ENCODE assay signal across 9 mouse cellular contexts in genomic region chr2:79774372-79774771, GRCm38 (mm10).
DNase-seq lines count a peak whose midpoint lies in the region; ATAC-seq and TF ChIP-seq lines count a peak whose summit lies in the region.
"Had no signal": no experiment of that assay in that cellular context is flagged by ENCODE, and none has a peak within 500 bp of the region (broad histone marks: within the 10 kb centered on the region; RNA-seq: fewer than 3 reads in every experiment).

No protein-coding gene starts in this region.

- H3K9me3 ChIP-seq in ES-E14 (ENCODE audit: control insufficient read depth, insufficient read depth, low read depth, low read length) = no peaks in the 10 kb centered on the region
- H3K9me3 ChIP-seq in forebrain, embryonic 11.5 days (ENCODE audit: control insufficient read depth, low read length) = no peaks in the 10 kb centered on the region
- H3K9me3 ChIP-seq in hindbrain, embryonic 11.5 days (ENCODE audit: control insufficient read depth, low read length) = no peaks in the 10 kb centered on the region
- H3K9me3 ChIP-seq: heart, embryonic 13.5 days had no signal

- no peak for TF ChIP-seq POLR2A in brain, embryonic 14.5 days (IDR thresholded peaks at IDR 0.05; ENCODE audit: borderline replicate concordance, extremely low read depth, insufficient read depth, insufficient read length, poor library complexity, severe bottlenecking)

- no peak overlapping the region for H3K4me3 ChIP-seq in ES-E14 (ENCODE audit: insufficient read depth in 1 of 2, low read depth in 1 of 2, low read length in 2 of 2, poor library complexity in 1 of 2, severe bottlenecking in 1 of 2)
- no peak overlapping the region for H3K4me3 ChIP-seq in forebrain, embryonic 11.5 days (ENCODE audit: low read depth, low read length)
- H3K4me3 ChIP-seq in hindbrain, embryonic 11.5 days (ENCODE audit: low read depth, low read length) = no peak overlapping the region
- H3K4me3 ChIP-seq: heart, embryonic 13.5 days had no signal

- no peaks in the 10 kb centered on the region for H3K27me3 ChIP-seq in forebrain, embryonic 11.5 days (ENCODE audit: control insufficient read depth, insufficient read depth, low read length)
- H3K27me3 ChIP-seq in hindbrain, embryonic 11.5 days (ENCODE audit: control insufficient read depth, insufficient read depth, low read length) = no peaks in the 10 kb centered on the region
- H3K27me3 ChIP-seq: heart, embryonic 13.5 days had no signal

- WGBS in forebrain, embryonic 11.5 days = 4% methylated on average over 5 of the region's 5 CpGs
- 5% methylated on average over 5 of the region's 5 CpGs for WGBS in hindbrain, embryonic 11.5 days

- no peaks in the 10 kb centered on the region for H3K4me1 ChIP-seq in ES-E14 (ENCODE audit: control insufficient read depth in 2 of 2, insufficient read depth in 2 of 2, low read length in 2 of 2, poor library complexity in 1 of 2)
- H3K4me1 ChIP-seq in forebrain, embryonic 11.5 days (replicated peaks; ENCODE audit: control insufficient read depth, insufficient read depth, low read length) = no peaks in the 10 kb centered on the region
- H3K4me1 ChIP-seq in hindbrain, embryonic 11.5 days (replicated peaks; ENCODE audit: control insufficient read depth, insufficient read depth, low read length) = no peaks in the 10 kb centered on the region
- H3K4me1 ChIP-seq: heart, embryonic 13.5 days had no signal

- no peaks in the 10 kb centered on the region for H3K36me3 ChIP-seq in ES-E14 (ENCODE audit: control insufficient read depth, insufficient read depth, low read length, poor library complexity, severe bottlenecking)
- no peaks in the 10 kb centered on the region for H3K36me3 ChIP-seq in forebrain, embryonic 11.5 days (ENCODE audit: control insufficient read depth, insufficient read depth, low read length)
- no peaks in the 10 kb centered on the region for H3K36me3 ChIP-seq in hindbrain, embryonic 11.5 days (ENCODE audit: control insufficient read depth, insufficient read depth, low read length)
- H3K36me3 ChIP-seq: heart, embryonic 13.5 days had no signal

- no peak; the same call in 1 of the 2 replicates for ATAC-seq in forebrain, embryonic 11.5 days (replicated peaks; ENCODE audit: low FRiP score)
- 0 out of 2 replicates have a peak, but pooled peaks have one; percentile 43 for ATAC-seq in hindbrain, embryonic 11.5 days (ENCODE audit: low FRiP score)

- peak; percentile 50 for DNase-seq in ES-E14 (ENCODE audit: low read depth, low spot score)
- DNase-seq in brain, embryonic 14.5 days (ENCODE audit: low read depth) = peak; percentile 94
- peak; percentile 62 for DNase-seq in forebrain, embryonic 11.5 days (ENCODE audit: low spot score)
- DNase-seq in hindbrain, embryonic 11.5 days (ENCODE audit: low spot score) = peak; percentile 86
- DNase-seq in layer of hippocampus, adult 9-10 months (ENCODE audit: low spot score) = peak; percentile 78
- DNase-seq in lung, postnatal 14 days = peak; percentile 88
- peak; percentile 80 for DNase-seq in retina, postnatal 1 day
- DNase-seq in urinary bladder, postnatal 4 days (ENCODE audit: low spot score in 2 of 2) = peak; percentile 45 to 77

- no peak overlapping the region for H3K4me2 ChIP-seq in forebrain, embryonic 11.5 days (ENCODE audit: low read depth, low read length, severe bottlenecking)
- H3K4me2 ChIP-seq in hindbrain, embryonic 11.5 days (replicated peaks; ENCODE audit: low read depth, low read length) = no peak overlapping the region
- H3K4me2 ChIP-seq: heart, embryonic 13.5 days had no signal

- H3K9ac ChIP-seq in ES-E14 (ENCODE audit: insufficient read depth, low read depth, low read length, poor library complexity, severe bottlenecking) = no peak overlapping the region
- H3K9ac ChIP-seq in forebrain, embryonic 11.5 days (ENCODE audit: low read length) = no peak overlapping the region
- H3K9ac ChIP-seq in hindbrain, embryonic 11.5 days (ENCODE audit: low read depth, low read length) = no peak overlapping the region
- H3K9ac ChIP-seq: heart, embryonic 13.5 days had no signal

- no peak overlapping the region for H3K27ac ChIP-seq in ES-E14 (ENCODE audit: insufficient read depth, low read depth, low read length, poor library complexity, severe bottlenecking)
- no peak overlapping the region for H3K27ac ChIP-seq in forebrain, embryonic 11.5 days (ENCODE audit: low read depth, low read length)
- H3K27ac ChIP-seq in hindbrain, embryonic 11.5 days (ENCODE audit: low read depth, low read length) = no peak overlapping the region
- H3K27ac ChIP-seq: heart, embryonic 13.5 days had no signal

- in situ Hi-C loops in ES-E14 (cut with MboI; ENCODE audit: low sequenced_read_pairs in 2 of 2, unreplicated experiment in 2 of 2) = loop anchor here in 1 of 2 experiments (10.0 kb wide), 1 partner anchor 270 kb away; no protein-coding TSS in a partner anchor

- TF ChIP-seq CTCF in brain, embryonic 14.5 days (IDR thresholded peaks at IDR 0.05; ENCODE audit: borderline replicate concordance, extremely low read depth, insufficient read depth, insufficient read length) = peak; percentile 66; the same call in 1 of the 2 replicates

TF ChIP-seq in ES-E14, 5 proteins besides CTCF, POLR2A, EP300 and RAD21:
- peak; percentile 16; the same call in 1 of the 2 replicates for TF ChIP-seq ZC3H11A (IDR thresholded peaks at IDR 0.05; ENCODE audit: borderline replicate concordance, low read depth, low read length)
- no peak for TF ChIP-seq ZNF384 (IDR thresholded peaks at IDR 0.05; ENCODE audit: low read depth, low read length)
